Mouse (Mus musculus) Patski (cell line): Measurements from ENCODE around the gene Ifnz. TPM values are rescaled to one million over a fixed set of nuclear protein-coding genes. Genes with fewer than 3 reads are reported as not detected.
"Not testable (repeated sequence)": the region's sequence is repeated elsewhere in the genome, so short reads cannot be mapped to it uniquely, and the experiment has no call there.

Experiments
- ATAC-seq: fragments of 100-300 bp; one replicate; pipeline ENCODE4 v1.8.0; 2021
- CTCF ChIA-PET: fragments of 350-600 bp; sonication (Branson Sonifier 250); formaldehyde crosslinking; loops from one replicate; lab custom pipeline; 2022; ENCODE audit warnings: inconsistent platforms; lab: Charles Lee
- POLR2A ChIA-PET: fragments of 350-600 bp; sonication (Branson Sonifier 250); formaldehyde crosslinking; loops from one replicate; lab custom pipeline; 2022; ENCODE audit warnings: antibody characterized with exemption, inconsistent platforms; lab: Charles Lee
- DNase-seq: peaks from one replicate; pipeline ENCODE4 v3.0.0-alpha.2; 2011; ENCODE audit warnings: low read depth, low spot score
- H3K27me3 ChIP-seq: fragments of 371-371 bp; one replicate; pipeline ENCODE4 v1.5.1; 2021
- CTCF ChIP-seq: fragments of 100-300 bp; IDR thresholded peaks from one replicate; pipeline ENCODE4 v1.5.1; 2021
- in situ Hi-C: fragments of 300-500 bp; cut with MboI; formaldehyde crosslinking; loops from 3 replicates; pipeline ENCODE4 v1.11.1; 2018; ENCODE audit warnings: low pct_unique_long_range_greater_than_20kb, mixed read lengths
- polyA plus RNA-seq: library from polyadenylated mRNA; unstranded; gene quantifications from one replicate; pipeline ENCODE4 v1.2.3, GENCODE M21; 2021

Gene Ifnz
- polyA plus RNA-seq = not detected

GRCm38 (mm10) chr4:88781831-88782230 is at the start of gene Ifnz:
Gene Ifnz (plus strand): TSS chr4:88782131.
- DNase-seq, CTCF ChIA-PET, POLR2A ChIA-PET, H3K27me3 ChIP-seq, in situ Hi-C loops, ATAC-seq: not testable (repeated sequence)

- no peak for DNase-seq
- CTCF ChIA-PET = interaction anchor here (0.8 to 2.8 kb wide), 8 partner anchors 9 to 97 kb away, joined by 3 to 21 read pairs (median 4); partner anchors contain the start of genes Gm26566 and Klhl9
- ATAC-seq = no peak
- peak; percentile 96 for TF ChIP-seq CTCF
- peaks cover 3% of the 10 kb centered on the region for H3K27me3 ChIP-seq
- in situ Hi-C loops = no loop called here
- POLR2A ChIA-PET = no interaction called here
Observed at GRCm38 (mm10) chr4:88738480-88738879, 43.5 kb upstream of the Ifnz start.

- CTCF ChIA-PET = interaction anchor here (0.8 to 2.8 kb wide), 8 partner anchors 8 to 98 kb away, joined by 3 to 21 read pairs (median 4); partner anchors contain the start of genes Gm26566 and Klhl9
- POLR2A ChIA-PET = no interaction called here
- H3K27me3 ChIP-seq = peaks cover 3% of the 10 kb centered on the region
- DNase-seq (no peak), ATAC-seq (no peak)
- no peak for TF ChIP-seq CTCF
- in situ Hi-C loops = no loop called here
Observed at GRCm38 (mm10) chr4:88739036-88739435, 42.9 kb upstream of the Ifnz start.

- DNase-seq (no peak), ATAC-seq (no peak)
- H3K27me3 ChIP-seq = peaks cover 3% of the 10 kb centered on the region
- TF ChIP-seq CTCF = no peak
- in situ Hi-C loops = no loop called here
- POLR2A ChIA-PET = no interaction called here
- CTCF ChIA-PET = no interaction called here
Observed at GRCm38 (mm10) chr4:88741426-88741825, 40.5 kb upstream of the Ifnz start.

- TF ChIP-seq CTCF = no peak
- in situ Hi-C loops = no loop called here
- ChIA-PET CTCF (interaction anchor here (0.9 to 1.5 kb wide), 3 partner anchors 15 to 31 kb away, joined by 3 to 4 read pairs (median 4); no protein-coding TSS in a partner anchor), POLR2A (no interaction called here)
- no peaks in the 10 kb centered on the region for H3K27me3 ChIP-seq
- DNase-seq (no peak), ATAC-seq (no peak)
Observed at GRCm38 (mm10) chr4:88742771-88743371, 39.1 kb upstream of the Ifnz start.

- ChIA-PET CTCF (interaction anchor here (0.7 to 1.5 kb wide), 3 partner anchors 16 to 47 kb away, joined by 3 to 6 read pairs (median 3); no protein-coding TSS in a partner anchor), POLR2A (no interaction called here)
- no peaks in the 10 kb centered on the region for H3K27me3 ChIP-seq
- TF ChIP-seq CTCF = no peak
- DNase-seq = no peak
- in situ Hi-C loops = no loop called here
- no peak for ATAC-seq
Observed at GRCm38 (mm10) chr4:88744207-88744606, 37.7 kb upstream of the Ifnz start.

GRCm38 (mm10) chr4:88749926-88750325 is 32.0 kb upstream of the Ifnz start:
- in situ Hi-C loops = loop anchor here (25.0 kb wide), 3 partner anchors 112 to 387 kb away; partner anchors contain the start of genes Ifna1 and Mtap
- no peak for DNase-seq
- no peak for TF ChIP-seq CTCF
- ATAC-seq = no peak
- H3K27me3 ChIP-seq = no peaks in the 10 kb centered on the region
- CTCF ChIA-PET = no interaction called here
- POLR2A ChIA-PET = interaction anchor here (0.7 kb wide), 1 partner anchor 1570 kb away, joined by 3 read pairs; no protein-coding TSS in a partner anchor

GRCm38 (mm10) chr4:88754818-88755340 is 27.1 kb upstream of the Ifnz start, which contains the start of gene Gm13271:
Gene Gm13271 (plus strand): TSS chr4:88754868.
- ATAC-seq, POLR2A ChIA-PET, H3K27me3 ChIP-seq, DNase-seq: not testable (repeated sequence)
- in situ Hi-C loops = loop anchor here (25.0 kb wide), 3 partner anchors 107 to 382 kb away; partner anchors contain the start of genes Ifna1 and Mtap
- CTCF ChIA-PET = interaction anchor here (1.3 to 1.7 kb wide), 2 partner anchors 58 to 112 kb away, joined by 3 to 4 read pairs; no protein-coding TSS in a partner anchor

- ChIA-PET CTCF (interaction anchor here (0.6 to 2.6 kb wide), 14 partner anchors 10 to 661 kb away, joined by 3 to 23 read pairs (median 4); no protein-coding TSS in a partner anchor), POLR2A (interaction anchor here (1.5 kb wide), 1 partner anchor 111 kb away, joined by 3 read pairs; no protein-coding TSS in a partner anchor)
- peak; percentile 0 for ATAC-seq
- DNase-seq = peak; percentile 77
- in situ Hi-C loops = loop anchor here (25.0 kb wide), 3 partner anchors 105 to 380 kb away; partner anchors contain the start of genes Ifna1 and Mtap
- H3K27me3 ChIP-seq = not testable (repeated sequence)
Observed at GRCm38 (mm10) chr4:88756581-88757513, 25.1 kb upstream of the Ifnz start.

- in situ Hi-C loops = loop anchor here (25.0 kb wide), 3 partner anchors 105 to 380 kb away; partner anchors contain the start of genes Ifna1 and Mtap
- H3K27me3 ChIP-seq, POLR2A ChIA-PET: not testable (repeated sequence)
- peak; percentile 100 for DNase-seq
- ATAC-seq = peak; percentile 100
- CTCF ChIA-PET = interaction anchor here (0.7 to 2.6 kb wide), 14 partner anchors 11 to 662 kb away, joined by 3 to 23 read pairs (median 3); no protein-coding TSS in a partner anchor
Observed at GRCm38 (mm10) chr4:88757628-88758031, 24.3 kb upstream of the Ifnz start.

- CTCF ChIA-PET, ATAC-seq, H3K27me3 ChIP-seq, DNase-seq, POLR2A ChIA-PET: not testable (repeated sequence)
- in situ Hi-C loops = loop anchor here (25.0 kb wide), 3 partner anchors 104 to 379 kb away; partner anchors contain the start of genes Ifna1 and Mtap
Observed at GRCm38 (mm10) chr4:88758751-88759150, 23.2 kb upstream of the Ifnz start.

- DNase-seq, H3K27me3 ChIP-seq, CTCF ChIA-PET, POLR2A ChIA-PET, ATAC-seq: not testable (repeated sequence)
- in situ Hi-C loops = loop anchor here (25.0 kb wide), 3 partner anchors 103 to 378 kb away; partner anchors contain the start of genes Ifna1 and Mtap
Observed at GRCm38 (mm10) chr4:88759610-88760268, 22.2 kb upstream of the Ifnz start, which contains the start of gene Gm13283. Gene Gm13283 (plus strand): TSS chr4:88760119.

GRCm38 (mm10) chr4:88760431-88760830 is 21.5 kb upstream of the Ifnz start:
- POLR2A ChIA-PET = not testable (repeated sequence)

More at GRCm38 (mm10) chr4:88760431-88760830, 21.5 kb upstream of the Ifnz start:
- DNase-seq, H3K27me3 ChIP-seq, ATAC-seq, CTCF ChIA-PET: not testable (repeated sequence)
- in situ Hi-C loops = loop anchor here (25.0 kb wide), 3 partner anchors 102 to 377 kb away; partner anchors contain the start of genes Ifna1 and Mtap
